Mouse (Mus musculus): ENCODE results near the gene Necab2.

The Necab2 gene

DNA sequence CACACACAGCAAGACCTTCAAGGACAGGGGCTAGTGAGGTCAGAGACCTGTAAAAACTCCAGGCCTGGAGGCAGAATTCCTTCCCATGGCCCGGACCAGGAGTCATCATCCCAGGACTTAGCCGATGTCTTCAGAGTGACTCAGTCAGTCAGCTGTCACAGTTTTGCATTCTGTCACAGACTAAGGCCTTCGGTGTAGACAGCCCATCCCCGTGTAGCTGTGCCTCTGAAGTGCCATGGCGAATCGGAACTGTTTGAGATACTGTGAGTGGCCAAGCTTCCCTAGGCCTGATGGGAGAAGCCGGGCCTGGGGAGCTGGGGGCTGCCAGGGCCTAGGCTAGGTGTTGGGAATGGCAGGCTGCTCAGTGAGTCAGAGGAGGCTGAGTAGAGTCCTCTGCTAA, 15.8 kb upstream of the Necab2 start:
- H3K4me3 ChIP-seq (replicated peaks; ENCODE audit: low read length), result no peak overlapping the region
- TF ChIP-seq CTCF (conservative IDR thresholded peaks at IDR 0.05; ENCODE audit: low read length) (no peak), NANOG (IDR thresholded peaks at IDR 0.05; ENCODE audit: borderline replicate concordance, low read length) (no peak), POU5F1 (IDR thresholded peaks at IDR 0.05; ENCODE audit: borderline replicate concordance, low read length) (no peak)
- H3K27me3 ChIP-seq (ENCODE audit: insufficient read depth, low read length), result peaks cover 23% of the 10 kb centered on the region
- H3K9me3 ChIP-seq (ENCODE audit: low read length), result no peaks in the 10 kb centered on the region
- peaks cover 9% of the 10 kb centered on the region for H3K4me1 ChIP-seq (replicated peaks; ENCODE audit: low read depth, low read length)
- H3K36me3 ChIP-seq (ENCODE audit: insufficient read depth, low read length), result no peaks in the 10 kb centered on the region

GRCm38 (mm10) chr8:119432372-119432771, 14.1 kb upstream of the Necab2 start:
- peaks cover 21% of the 10 kb centered on the region for H3K4me1 ChIP-seq (replicated peaks; ENCODE audit: low read depth, low read length)
- no peaks in the 10 kb centered on the region for H3K36me3 ChIP-seq (ENCODE audit: insufficient read depth, low read length)
- TF ChIP-seq NANOG (IDR thresholded peaks at IDR 0.05; ENCODE audit: borderline replicate concordance, low read length) (no peak), CTCF (conservative IDR thresholded peaks at IDR 0.05; ENCODE audit: low read length) (no peak), POU5F1 (IDR thresholded peaks at IDR 0.05; ENCODE audit: borderline replicate concordance, low read length) (no peak)
- peaks cover 25% of the 10 kb centered on the region for H3K27me3 ChIP-seq (ENCODE audit: insufficient read depth, low read length)
- no peaks in the 10 kb centered on the region for H3K9me3 ChIP-seq (ENCODE audit: low read length)
- H3K4me3 ChIP-seq (replicated peaks; ENCODE audit: low read length), result no peak overlapping the region

DNA sequence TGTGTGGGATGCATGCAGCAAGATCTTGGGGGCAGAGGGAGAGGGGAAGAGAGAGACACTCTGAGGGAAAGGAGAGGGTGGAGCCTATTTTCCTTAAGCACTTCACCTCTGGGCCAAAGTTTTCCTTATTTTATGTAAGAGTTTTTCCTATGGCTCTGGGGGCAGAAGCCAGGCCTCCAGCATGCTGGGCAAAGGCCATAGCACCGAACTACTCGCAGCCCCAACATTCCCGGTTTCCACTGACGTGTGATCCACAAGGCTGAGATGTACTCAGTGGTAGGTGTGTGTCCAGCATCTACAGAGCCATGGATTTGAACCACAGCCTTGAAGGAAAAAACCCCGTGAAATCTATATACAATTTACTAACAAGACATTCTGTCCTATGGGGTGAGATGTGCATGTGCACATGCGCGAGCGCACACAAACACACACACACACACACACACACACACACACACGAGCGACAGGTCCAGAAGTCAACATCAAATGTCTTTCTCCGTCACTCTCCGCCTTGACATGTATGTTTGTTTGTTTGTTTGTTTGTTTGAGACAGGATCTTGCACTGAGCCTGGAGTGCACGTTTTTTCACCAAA, 12.8 kb upstream of the Necab2 start, which contains the start of gene Osgin1:
Gene Osgin1, plus strand, starts transcription at position 543 of the 593 bp plus-strand sequence.
- Histone ChIP-seq H3K4me3 (replicated peaks; ENCODE audit: low read length) (no peak within 1 kb of the TSS), H3K27me3 (ENCODE audit: insufficient read depth, low read length) (peaks cover 25% of the 10 kb centered on the region), H3K4me1 (replicated peaks; ENCODE audit: low read depth, low read length) (peaks cover 17% of the 10 kb centered on the region), H3K9me3 (ENCODE audit: low read length) (no peaks in the 10 kb centered on the region), H3K36me3 (ENCODE audit: insufficient read depth, low read length) (no peaks in the 10 kb centered on the region)
- TF ChIP-seq NANOG (IDR thresholded peaks at IDR 0.05; ENCODE audit: borderline replicate concordance, low read length) (no peak), CTCF (conservative IDR thresholded peaks at IDR 0.05; ENCODE audit: low read length) (no peak), POU5F1 (IDR thresholded peaks at IDR 0.05; ENCODE audit: borderline replicate concordance, low read length) (no peak)

DNA sequence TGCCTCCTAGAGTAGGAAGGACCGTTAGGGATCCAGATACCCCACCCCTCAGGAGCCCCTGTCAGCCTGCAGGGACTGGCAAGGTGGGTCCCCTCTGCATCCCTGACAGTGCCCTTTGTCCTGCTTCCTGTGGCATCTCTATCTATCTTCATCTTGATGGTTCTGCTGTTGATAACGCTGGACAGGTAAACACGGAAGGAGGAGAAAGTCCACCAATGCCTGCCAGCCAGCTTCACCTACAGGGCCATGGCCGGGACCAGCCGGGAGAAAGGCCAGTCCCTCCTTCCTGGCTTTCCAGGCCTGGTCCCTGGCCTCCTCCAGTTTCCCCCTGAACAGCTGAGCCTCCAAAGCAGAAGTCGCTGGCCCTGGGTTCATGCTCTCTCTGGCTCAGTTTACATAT, 11.9 kb upstream of the Necab2 start:
- no peaks in the 10 kb centered on the region for H3K36me3 ChIP-seq (ENCODE audit: insufficient read depth, low read length)
- H3K27me3 ChIP-seq (ENCODE audit: insufficient read depth, low read length), result peaks cover 19% of the 10 kb centered on the region
- H3K9me3 ChIP-seq (ENCODE audit: low read length), result no peaks in the 10 kb centered on the region
- no peak overlapping the region for H3K4me3 ChIP-seq (replicated peaks; ENCODE audit: low read length)
- peaks cover 20% of the 10 kb centered on the region for H3K4me1 ChIP-seq (replicated peaks; ENCODE audit: low read depth, low read length)
- TF ChIP-seq NANOG (IDR thresholded peaks at IDR 0.05; ENCODE audit: borderline replicate concordance, low read length) (no peak), POU5F1 (IDR thresholded peaks at IDR 0.05; ENCODE audit: borderline replicate concordance, low read length) (no peak), CTCF (conservative IDR thresholded peaks at IDR 0.05; ENCODE audit: low read length) (no peak)

GRCm38 (mm10) chr8:119435527-119435926, 11.0 kb upstream of the Necab2 start:
- Histone ChIP-seq H3K4me1 (replicated peaks; ENCODE audit: low read depth, low read length) (peaks cover 30% of the 10 kb centered on the region), H3K27me3 (ENCODE audit: insufficient read depth, low read length) (peaks cover 16% of the 10 kb centered on the region), H3K4me3 (replicated peaks; ENCODE audit: low read length) (no peak overlapping the region), H3K9me3 (ENCODE audit: low read length) (no peaks in the 10 kb centered on the region), H3K36me3 (ENCODE audit: insufficient read depth, low read length) (no peaks in the 10 kb centered on the region)
- TF ChIP-seq NANOG (IDR thresholded peaks at IDR 0.05; ENCODE audit: borderline replicate concordance, low read length), result no peak

GRCm38 (mm10) chr8:119436331-119436730, 10.2 kb upstream of the Necab2 start:
- Histone ChIP-seq H3K27me3 (ENCODE audit: insufficient read depth, low read length) (peaks cover 16% of the 10 kb centered on the region), H3K9me3 (ENCODE audit: low read length) (no peaks in the 10 kb centered on the region), H3K4me1 (replicated peaks; ENCODE audit: low read depth, low read length) (peaks cover 38% of the 10 kb centered on the region), H3K4me3 (replicated peaks; ENCODE audit: low read length) (no peak overlapping the region), H3K36me3 (ENCODE audit: insufficient read depth, low read length) (no peaks in the 10 kb centered on the region)
- TF ChIP-seq NANOG (IDR thresholded peaks at IDR 0.05; ENCODE audit: borderline replicate concordance, low read length), result no peak
- TF ChIP-seq POU5F1 (IDR thresholded peaks at IDR 0.05; ENCODE audit: borderline replicate concordance, low read length), result no peak
- no peak for TF ChIP-seq CTCF (conservative IDR thresholded peaks at IDR 0.05; ENCODE audit: low read length)

DNA sequence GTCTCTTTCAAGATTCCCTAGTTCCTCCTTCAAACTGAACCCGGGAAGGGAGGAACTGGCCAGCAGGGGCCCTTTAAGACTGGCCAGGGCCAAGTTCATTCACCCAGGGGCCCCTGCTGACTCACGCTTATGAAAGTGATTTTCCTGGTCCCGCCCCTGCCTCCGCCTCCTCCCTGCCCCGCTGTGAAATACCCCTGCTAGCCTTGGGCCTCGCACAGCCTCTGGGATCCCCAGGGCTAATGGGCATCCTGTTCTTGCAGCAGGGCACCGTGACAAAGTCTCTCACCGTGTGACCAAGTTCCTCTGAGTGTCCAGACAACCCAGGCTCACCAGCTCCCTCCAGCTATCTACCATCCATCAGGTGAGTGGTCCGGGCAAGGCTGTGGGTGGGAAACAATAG, 9.6 kb upstream of the Necab2 start:
- no peaks in the 10 kb centered on the region for H3K36me3 ChIP-seq (ENCODE audit: insufficient read depth, low read length)
- H3K4me3 ChIP-seq (replicated peaks; ENCODE audit: low read length), result no peak overlapping the region
- no peaks in the 10 kb centered on the region for H3K9me3 ChIP-seq (ENCODE audit: low read length)
- peaks cover 42% of the 10 kb centered on the region for H3K4me1 ChIP-seq (replicated peaks; ENCODE audit: low read depth, low read length)
- no peak for TF ChIP-seq CTCF (conservative IDR thresholded peaks at IDR 0.05; ENCODE audit: low read length)
- TF ChIP-seq POU5F1 (IDR thresholded peaks at IDR 0.05; ENCODE audit: borderline replicate concordance, low read length), result no peak
- TF ChIP-seq NANOG (IDR thresholded peaks at IDR 0.05; ENCODE audit: borderline replicate concordance, low read length), result no peak
- peaks cover 22% of the 10 kb centered on the region for H3K27me3 ChIP-seq (ENCODE audit: insufficient read depth, low read length)

- no peak overlapping the region for H3K4me3 ChIP-seq (replicated peaks; ENCODE audit: low read length)
- H3K4me1 ChIP-seq (replicated peaks; ENCODE audit: low read depth, low read length), result peaks cover 38% of the 10 kb centered on the region
- H3K36me3 ChIP-seq (ENCODE audit: insufficient read depth, low read length), result no peaks in the 10 kb centered on the region
- H3K9me3 ChIP-seq (ENCODE audit: low read length), result no peaks in the 10 kb centered on the region
- peaks cover 28% of the 10 kb centered on the region for H3K27me3 ChIP-seq (ENCODE audit: insufficient read depth, low read length)
- TF ChIP-seq POU5F1 (IDR thresholded peaks at IDR 0.05; ENCODE audit: borderline replicate concordance, low read length) (no peak), CTCF (conservative IDR thresholded peaks at IDR 0.05; ENCODE audit: low read length) (no peak), NANOG (IDR thresholded peaks at IDR 0.05; ENCODE audit: borderline replicate concordance, low read length) (no peak)
These were observed 9.0 kb upstream of the Necab2 start for GRCm38 (mm10) chr8:119437506-119437905.

DNA sequence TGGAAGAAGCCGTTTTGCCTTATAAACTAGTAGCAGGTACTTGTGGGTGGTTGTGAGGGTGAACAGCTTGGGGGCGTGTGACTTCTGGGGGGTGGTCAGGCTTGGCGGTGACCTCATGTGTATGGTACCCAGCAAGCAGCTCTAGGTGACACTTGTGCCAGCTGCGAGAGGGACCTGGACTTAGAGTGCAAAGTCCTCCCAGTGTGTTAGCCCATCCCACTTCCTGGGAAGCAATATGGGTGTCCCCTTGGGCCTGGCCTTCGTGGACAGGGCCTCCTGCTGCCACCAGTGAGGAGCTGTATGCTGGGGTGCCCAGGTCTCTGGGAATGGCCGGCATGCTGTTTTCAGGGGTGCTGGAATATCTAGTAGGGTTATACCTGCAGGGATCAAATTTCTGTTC, 7.6 kb upstream of the Necab2 start:
- H3K36me3 ChIP-seq (ENCODE audit: insufficient read depth, low read length), result no peaks in the 10 kb centered on the region
- no peak overlapping the region for H3K4me3 ChIP-seq (replicated peaks; ENCODE audit: low read length)
- H3K4me1 ChIP-seq (replicated peaks; ENCODE audit: low read depth, low read length), result peaks cover 38% of the 10 kb centered on the region
- TF ChIP-seq CTCF (conservative IDR thresholded peaks at IDR 0.05; ENCODE audit: low read length), result no peak
- no peak for TF ChIP-seq POU5F1 (IDR thresholded peaks at IDR 0.05; ENCODE audit: borderline replicate concordance, low read length)
- TF ChIP-seq NANOG (IDR thresholded peaks at IDR 0.05; ENCODE audit: borderline replicate concordance, low read length), result no peak
- no peaks in the 10 kb centered on the region for H3K9me3 ChIP-seq (ENCODE audit: low read length)
- H3K27me3 ChIP-seq (ENCODE audit: insufficient read depth, low read length), result peaks cover 38% of the 10 kb centered on the region

All from E14TG2a.4 (cell line).